Mouse (Mus musculus): ENCODE measurements around the gene Pak2.

- TF ChIP-seq CTCF (IDR thresholded peaks at IDR 0.05; ENCODE audit: low read depth) (no peak), EP300 (IDR thresholded peaks at IDR 0.05; ENCODE audit: low read depth) (no peak)
Measured at GRCm38 (mm10) chr16:32114406-32114805, 35.3 kb upstream of the Pak2 start.
